Mouse (Mus musculus): ENCODE measurements around the gene Dhrs7. TPM values are rescaled to one million over a fixed set of nuclear protein-coding genes. Genes with fewer than 3 reads are reported as not detected.
"Not testable (repeated sequence)": the region's sequence is repeated elsewhere in the genome, so short reads cannot be mapped to it uniquely, and the experiment has no call there.

The Dhrs7 gene
- total RNA-seq (2021): 10 to 100 TPM; 21.9 to 26.7 TPM
- long read RNA-seq, experiment 1, transcript Dhrs7-201 (7 exons, 1,385 nt): major isoform, 24 of 28 reads
- long read RNA-seq, experiment 1, partial matches to known transcripts: 4 of 28 reads
- long read RNA-seq, experiment 1, other reads (novel, unspliced or antisense): 0 of 28 reads
- long read RNA-seq, experiment 2, transcript Dhrs7-201 (7 exons, 1,385 nt): major isoform, 34 of 37 reads
- long read RNA-seq, experiment 2, partial matches to known transcripts: 1 of 37 reads
- long read RNA-seq, experiment 2, other reads (novel, unspliced or antisense): 0 of 37 reads

- DNase-seq: peak; percentile 95
- intact Hi-C loops (cut with DNase I; ENCODE audit: low total_unique reads): loop anchor here (10.0 kb wide), 1 partner anchor 130 kb away; the partner anchor contains the start of gene Pcnx4
Observed at GRCm38 (mm10) chr12:72664735-72665337, at the start of gene Dhrs7. Dhrs7 (minus strand) TSS chr12:72664909.

- intact Hi-C loops (cut with DNase I; ENCODE audit: low total_unique reads): no loop called here
- no peak for DNase-seq
Observed at GRCm38 (mm10) chr12:72709981-72710380, 45.3 kb upstream of the Dhrs7 start.

GRCm38 (mm10) chr12:72704068-72704467 lies 39.4 kb upstream of the Dhrs7 start:
- no peak for DNase-seq
- intact Hi-C loops (cut with DNase I; ENCODE audit: low total_unique reads): no loop called here

- no peak for DNase-seq
- intact Hi-C loops (cut with DNase I; ENCODE audit: low total_unique reads): no loop called here
Observed at GRCm38 (mm10) chr12:72700013-72700412, 35.3 kb upstream of the Dhrs7 start.

- no peak for DNase-seq
- intact Hi-C loops (cut with DNase I; ENCODE audit: low total_unique reads): no loop called here
Observed at GRCm38 (mm10) chr12:72694901-72695463, 30.3 kb upstream of the Dhrs7 start.

GRCm38 (mm10) chr12:72694438-72694837 lies 29.7 kb upstream of the Dhrs7 start:
- intact Hi-C loops (cut with DNase I; ENCODE audit: low total_unique reads): no loop called here
- peak; percentile 24 for DNase-seq

- no peak for DNase-seq
Observed at GRCm38 (mm10) chr12:72693895-72694294, 29.2 kb upstream of the Dhrs7 start.

GRCm38 (mm10) chr12:72688281-72688680 lies 23.6 kb upstream of the Dhrs7 start:
- DNase-seq: not testable (repeated sequence)

More at GRCm38 (mm10) chr12:72693895-72694294, 29.2 kb upstream of the Dhrs7 start:
- intact Hi-C loops (cut with DNase I; ENCODE audit: low total_unique reads): no loop called here

GRCm38 (mm10) chr12:72687741-72688140 lies 23.0 kb upstream of the Dhrs7 start:
- DNase-seq; intact Hi-C loops (cut with DNase I; ENCODE audit: low total_unique reads): not testable (repeated sequence)

More at GRCm38 (mm10) chr12:72688281-72688680, 23.6 kb upstream of the Dhrs7 start:
- intact Hi-C loops (cut with DNase I; ENCODE audit: low total_unique reads): not testable (repeated sequence)

GRCm38 (mm10) chr12:72686566-72686965 lies 21.9 kb upstream of the Dhrs7 start:
- not testable (repeated sequence) for DNase-seq

GRCm38 (mm10) chr12:72683612-72684011 lies 18.9 kb upstream of the Dhrs7 start:
- DNase-seq: no peak
- intact Hi-C loops (cut with DNase I; ENCODE audit: low total_unique reads): no loop called here

More at GRCm38 (mm10) chr12:72686566-72686965, 21.9 kb upstream of the Dhrs7 start:
- intact Hi-C loops (cut with DNase I; ENCODE audit: low total_unique reads): not testable (repeated sequence)

- no peak for DNase-seq
- intact Hi-C loops (cut with DNase I; ENCODE audit: low total_unique reads): no loop called here
Observed at GRCm38 (mm10) chr12:72682511-72683282, 18.0 kb upstream of the Dhrs7 start.

GRCm38 (mm10) chr12:72681919-72682318 lies 17.2 kb upstream of the Dhrs7 start:
- DNase-seq: no peak
- intact Hi-C loops (cut with DNase I; ENCODE audit: low total_unique reads): no loop called here

- intact Hi-C loops (cut with DNase I; ENCODE audit: low total_unique reads): no loop called here
- no peak for DNase-seq
Observed at GRCm38 (mm10) chr12:72679635-72680034, 14.9 kb upstream of the Dhrs7 start.

GRCm38 (mm10) chr12:72674820-72675219 lies 10.1 kb upstream of the Dhrs7 start:
- DNase-seq: no peak
- intact Hi-C loops (cut with DNase I; ENCODE audit: low total_unique reads): no loop called here

- intact Hi-C loops (cut with DNase I; ENCODE audit: low total_unique reads): no loop called here
Observed at GRCm38 (mm10) chr12:72674079-72674797, 9.5 kb upstream of the Dhrs7 start.

GRCm38 (mm10) chr12:72671516-72672135 lies 6.9 kb upstream of the Dhrs7 start:
- intact Hi-C loops (cut with DNase I; ENCODE audit: low total_unique reads): no loop called here

More at GRCm38 (mm10) chr12:72674079-72674797, 9.5 kb upstream of the Dhrs7 start:
- DNase-seq: no peak

GRCm38 (mm10) chr12:72670921-72671320 lies 6.2 kb upstream of the Dhrs7 start:
- intact Hi-C loops (cut with DNase I; ENCODE audit: low total_unique reads): no loop called here

More at GRCm38 (mm10) chr12:72671516-72672135, 6.9 kb upstream of the Dhrs7 start:
- no peak for DNase-seq

More at GRCm38 (mm10) chr12:72670921-72671320, 6.2 kb upstream of the Dhrs7 start:
- DNase-seq: no peak

Measured in gastrocnemius, postnatal 14 days (tissue).